ENCODE assay signal across 10 mouse cellular contexts in the genomic region with DNA sequence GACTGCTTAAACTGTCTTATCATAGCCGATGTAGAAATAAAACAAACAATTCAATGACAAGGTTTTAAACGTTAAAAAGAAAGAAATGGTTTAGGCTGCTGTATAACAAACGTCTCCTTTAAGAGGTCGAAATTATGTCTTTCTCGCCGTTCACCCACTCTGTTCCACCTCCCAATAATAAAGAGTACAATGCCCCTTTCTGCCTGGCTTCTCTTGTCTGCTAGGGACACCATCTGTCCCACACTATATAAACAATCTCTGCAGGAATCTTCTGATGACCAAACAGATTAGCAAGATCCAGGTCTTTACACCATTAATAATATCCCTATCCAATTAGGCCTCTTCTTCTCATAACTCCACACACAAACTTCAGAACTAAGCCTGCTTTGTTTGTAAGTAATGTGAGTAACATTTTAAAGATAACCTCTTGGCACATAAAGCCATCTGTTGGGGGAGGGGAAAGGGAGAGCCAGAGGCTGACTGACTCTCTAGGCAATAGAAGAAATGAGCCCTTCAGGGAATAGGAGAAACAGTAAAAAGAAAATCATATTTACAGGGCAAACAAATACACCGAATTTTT. TPM values are rescaled to one million over a fixed set of nuclear protein-coding genes. Genes with fewer than 3 reads are reported as not detected.
DNase-seq lines count a peak whose midpoint lies in the region; ATAC-seq and TF ChIP-seq lines count a peak whose summit lies in the region.
"Had no signal": no experiment of that assay in that cellular context is flagged by ENCODE, and none has a peak within 500 bp of the region (broad histone marks: within the 10 kb centered on the region; RNA-seq: fewer than 3 reads in every experiment).

No protein-coding gene starts in this region.

- ATAC-seq in hindbrain, embryonic 12.5 days (ENCODE audit: low FRiP score), result no peak
- no peak for ATAC-seq in neural tube, embryonic 15.5 days (ENCODE audit: low FRiP score)

- 26% methylated on average over 7 of the region's 7 CpGs for WGBS in hindbrain, embryonic 12.5 days
- 23% methylated on average over 7 of the region's 7 CpGs for WGBS in neural tube, embryonic 15.5 days

- no peak for DNase-seq in layer of hippocampus, adult 2 months (ENCODE audit: low spot score in 2 of 2)
- DNase-seq in layer of hippocampus, postnatal 25 days (ENCODE audit: extremely low spot score in 1 of 2, low spot score in 1 of 2), result no peak
- peak; percentile 57 for DNase-seq in embryo, embryonic 10.5 days (ENCODE audit: low spot score)
- no peak for DNase-seq in left cerebral cortex, adult 11 months (ENCODE audit: low spot score)
- no peak for DNase-seq in ovary, postnatal 36 days (ENCODE audit: low spot score)
- no peak for DNase-seq in gastrocnemius, adult 8-10 months (ENCODE audit: low spot score in 2 of 2)

- no peaks in the 10 kb centered on the region for H3K27me3 ChIP-seq in hindbrain, embryonic 12.5 days
- H3K27me3 ChIP-seq in neural tube, embryonic 15.5 days (replicated peaks), result no peaks in the 10 kb centered on the region

- TF ChIP-seq CTCF in layer of hippocampus, adult 2 months (conservative IDR thresholded peaks at IDR 0.05), result no peak

- no peaks in the 10 kb centered on the region for H3K9me3 ChIP-seq in hindbrain, embryonic 12.5 days (replicated peaks)
- no peaks in the 10 kb centered on the region for H3K9me3 ChIP-seq in neural tube, embryonic 15.5 days (replicated peaks)
- H3K9me3 ChIP-seq: liver, embryonic 15.5 days had no signal

- H3K27ac ChIP-seq in layer of hippocampus, adult 2 months, result peak overlapping the region; percentile 95
- H3K27ac ChIP-seq in hindbrain, embryonic 12.5 days, result no peak overlapping the region
- H3K27ac ChIP-seq in neural tube, embryonic 15.5 days (replicated peaks), result no peak overlapping the region
- H3K27ac ChIP-seq: liver, embryonic 15.5 days had no signal

- no peak overlapping the region for H3K9ac ChIP-seq in hindbrain, embryonic 12.5 days
- H3K9ac ChIP-seq in neural tube, embryonic 15.5 days (replicated peaks), result no peak overlapping the region
- H3K9ac ChIP-seq: liver, embryonic 15.5 days had no signal

- peak overlapping the region; percentile 81 for H3K4me3 ChIP-seq in layer of hippocampus, adult 2 months
- H3K4me3 ChIP-seq in hindbrain, embryonic 12.5 days, result peak overlapping the region; percentile 14; the same call in 1 of the 2 replicates
- peak overlapping the region; percentile 94 for H3K4me3 ChIP-seq in neural tube, embryonic 15.5 days (replicated peaks)

- H3K4me2 ChIP-seq in hindbrain, embryonic 12.5 days (replicated peaks), result peak overlapping the region; percentile 64
- peak overlapping the region; percentile 69 for H3K4me2 ChIP-seq in neural tube, embryonic 15.5 days

- H3K4me1 ChIP-seq in hindbrain, embryonic 12.5 days, result peaks cover 9% of the 10 kb centered on the region; the same call in 1 of the 2 replicates
- peaks cover 9% of the 10 kb centered on the region for H3K4me1 ChIP-seq in neural tube, embryonic 15.5 days
- H3K4me1 ChIP-seq: liver, embryonic 15.5 days had no signal

- H3K36me3 ChIP-seq in hindbrain, embryonic 12.5 days, result no peaks in the 10 kb centered on the region
- no peaks in the 10 kb centered on the region for H3K36me3 ChIP-seq in neural tube, embryonic 15.5 days
- H3K36me3 ChIP-seq: liver, embryonic 15.5 days had no signal

RNA-seq across cellular contexts. Expression of a gene that starts 1.7 kb away (rescaled TPM):
- total RNA-seq in layer of hippocampus, adult 2 months (2021), result 10 to 100 TPM; 22.2 to 26.5 TPM
- 10 to 100 TPM; 19.1 to 27.3 TPM for total RNA-seq in layer of hippocampus, postnatal 25 days (2021)
- 8.0 and 8.7 TPM in 2 replicates for polyA plus RNA-seq in hindbrain, embryonic 12.5 days (2016; fragmentation: Nextera tagmentation; extraction: Ambion mirVana)
- polyA plus RNA-seq in neural tube, embryonic 15.5 days (2015; fragmentation: Nextera tagmentation; extraction: Ambion mirVana), result 6.9 and 8.4 TPM in 2 replicates
- total RNA-seq in gastrocnemius, adult 8-10 months (2022), result 1 to 10 TPM; 1.9 to 4.3 (median 2.3) TPM

RNA-seq across cellular contexts. Expression of a gene that starts 57.2 kb away (rescaled TPM):
- under 1 TPM; 0.20 to 0.22 TPM for total RNA-seq in layer of hippocampus, adult 2 months (2021)
- total RNA-seq in layer of hippocampus, postnatal 25 days (2021), result under 1 TPM in 1 of 2 experiments, not detected in 1; 0.15 TPM
- 0.79 and 1.0 TPM in 2 replicates for polyA plus RNA-seq in hindbrain, embryonic 12.5 days (2016; fragmentation: Nextera tagmentation; extraction: Ambion mirVana)
- 0.14 and 0.34 TPM in 2 replicates for polyA plus RNA-seq in neural tube, embryonic 15.5 days (2015; fragmentation: Nextera tagmentation; extraction: Ambion mirVana)
- under 1 TPM in 1 of 4 experiments, not detected in 3; 0.11 TPM for total RNA-seq in gastrocnemius, adult 8-10 months (2022)
- polyA plus RNA-seq: large intestine, adult 2 months had no signal

Comparison
In these comparisons a context has a peak if more than half of its experiments do, and no peak if none do; other contexts are left out.
1. H3K4me3 ChIP-seq: peak in every context shown above with its lines; median percentile 94 in neural tube, embryonic 15.5 days; 81 in layer of hippocampus, adult 2 months; 14 in hindbrain, embryonic 12.5 days.